Mouse (Mus musculus) ovary, adult 18-20 months (tissue): ENCODE data around the gene Cib4.

ENCODE experiments used
- DNase-seq: peaks from one replicate; pipeline ENCODE4 v3.0.0; 2022; ENCODE audit warnings: low spot score, mixed read lengths

Gene Cib4

GRCm38 (mm10) chr5:30518108-30518507 lies 27.5 kb downstream of the Cib4 start:
- DNase-seq, result peak; percentile 65

- no peak for DNase-seq
Measured at GRCm38 (mm10) chr5:30516376-30516775, 29.3 kb downstream of the Cib4 start.

GRCm38 (mm10) chr5:30513111-30513510 lies 32.5 kb downstream of the Cib4 start:
- no peak for DNase-seq

GRCm38 (mm10) chr5:30497299-30497698 lies 48.3 kb downstream of the Cib4 start:
- DNase-seq, result no peak

- DNase-seq, result no peak
Measured at GRCm38 (mm10) chr5:30496821-30497220, 48.8 kb downstream of the Cib4 start.

GRCm38 (mm10) chr5:30495288-30495687 lies 50.3 kb downstream of the Cib4 start:
- DNase-seq, result no peak

GRCm38 (mm10) chr5:30494606-30495005 lies 51.0 kb downstream of the Cib4 start:
- no peak for DNase-seq

GRCm38 (mm10) chr5:30493723-30494122 lies 51.9 kb downstream of the Cib4 start:
- no peak for DNase-seq

GRCm38 (mm10) chr5:30490845-30491244 lies 54.8 kb downstream of the Cib4 start:
- no peak for DNase-seq

GRCm38 (mm10) chr5:30490215-30490614 lies 55.4 kb downstream of the Cib4 start:
- no peak for DNase-seq

GRCm38 (mm10) chr5:30485136-30485535 lies 60.5 kb downstream of the Cib4 start:
- no peak for DNase-seq

GRCm38 (mm10) chr5:30484591-30484990 lies 61.0 kb downstream of the Cib4 start:
- DNase-seq, result no peak

- no peak for DNase-seq
Measured at GRCm38 (mm10) chr5:30483533-30483932, 62.1 kb downstream of the Cib4 start.

- no peak for DNase-seq
Measured at GRCm38 (mm10) chr5:30482319-30482718, 63.3 kb downstream of the Cib4 start.

GRCm38 (mm10) chr5:30476534-30476933 lies 69.1 kb downstream of the Cib4 start:
- DNase-seq, result no peak

- no peak for DNase-seq
Measured at GRCm38 (mm10) chr5:30472148-30472547, 73.5 kb downstream of the Cib4 start.

- no peak for DNase-seq
Measured at GRCm38 (mm10) chr5:30470454-30470853, 75.2 kb downstream of the Cib4 start.

- no peak for DNase-seq
Measured at GRCm38 (mm10) chr5:30466315-30466714, 79.3 kb downstream of the Cib4 start.

- no peak for DNase-seq
Measured at GRCm38 (mm10) chr5:30465861-30466260, 79.8 kb downstream of the Cib4 start, which contains the start of gene 1700001C02Rik. Gene 1700001C02Rik, plus strand, starts transcription at chr5:30466047.

- no peak for DNase-seq
Measured at GRCm38 (mm10) chr5:30461821-30462220, 83.8 kb downstream of the Cib4 start, which contains the start of gene Otof. Gene Otof, minus strand, starts transcription at chr5:30461932.

- DNase-seq, result no peak
Measured at GRCm38 (mm10) chr5:30460155-30460554, 85.5 kb downstream of the Cib4 start.

GRCm38 (mm10) chr5:30456056-30456455 lies 89.6 kb downstream of the Cib4 start:
- DNase-seq, result no peak

GRCm38 (mm10) chr5:30444327-30444895 lies 101.2 kb downstream of the Cib4 start:
- no peak for DNase-seq

- no peak for DNase-seq
Measured at GRCm38 (mm10) chr5:30442196-30442595, 103.4 kb downstream of the Cib4 start.
